Mouse (Mus musculus): ENCODE measurements around the gene Dlgap4.

GRCm38 (mm10) chr2:156801045-156801444 lies 187.5 kb downstream of the Dlgap4 start:
- no peak for TF ChIP-seq POLR2A (IDR thresholded peaks at IDR 0.05; ENCODE audit: borderline replicate concordance, extremely low read depth, low read depth, low read length)
- no peak for TF ChIP-seq CTCF (IDR thresholded peaks at IDR 0.05; ENCODE audit: insufficient read depth, low read length)

All from lung, adult 2 months (tissue).